Mouse (Mus musculus) stomach, embryonic 14.5 days (tissue): Measurements from ENCODE around the gene Gm20388. TPM values are rescaled to one million over a fixed set of nuclear protein-coding genes. Genes with fewer than 3 reads are reported as not detected.
"Not testable (repeated sequence)": the region's sequence is repeated elsewhere in the genome, so short reads cannot be mapped to it uniquely, and the experiment has no call there.

Experiments used
- ATAC-seq: fragments of 200-750 bp; cut with Nextera tagmentation; 2 replicates; pipeline ENCODE4 v1.8.0; 2017; ENCODE audit warnings: low read depth, moderate TSS enrichment; ENCODE audit not compliant: insufficient number of reproducible peaks, insufficient read depth, low FRiP score
- H3K27ac ChIP-seq: fragments of 300-500 bp; sonication (generic); 2 replicates; pipeline ENCODE4 v1.5.1; 2014; ENCODE audit warnings: mild to moderate bottlenecking, low read length, moderate library complexity, mixed read lengths
- H3K27me3 ChIP-seq: fragments of 300-500 bp; sonication (generic); 2 replicates; pipeline ENCODE4 v1.6.1; 2014; ENCODE audit warnings: low read length, control low read depth, mixed read lengths; ENCODE audit not compliant: control insufficient read depth, insufficient read depth
- H3K36me3 ChIP-seq: fragments of 300-500 bp; sonication (generic); 2 replicates; pipeline ENCODE4 v1.6.1; 2014; ENCODE audit warnings: mild to moderate bottlenecking, control low read depth, low read length, moderate library complexity, mixed read lengths; ENCODE audit not compliant: control insufficient read depth, insufficient read depth
- H3K4me1 ChIP-seq: fragments of 300-500 bp; sonication (generic); 2 replicates; pipeline ENCODE4 v1.6.1; 2014; ENCODE audit warnings: low read length, control low read depth, mixed read lengths; ENCODE audit not compliant: control insufficient read depth, insufficient read depth
- H3K4me2 ChIP-seq: fragments of 300-500 bp; sonication (generic); replicated peaks from 2 replicates; pipeline ENCODE4 v1.6.1; 2014; ENCODE audit warnings: low read depth, low read length, control low read depth
- H3K4me3 ChIP-seq: fragments of 300-500 bp; sonication (generic); 2 replicates; pipeline ENCODE4 v1.5.1; 2014; ENCODE audit warnings: low read depth, low read length, control low read depth
- H3K9ac ChIP-seq: fragments of 300-500 bp; sonication (generic); replicated peaks from 2 replicates; pipeline ENCODE4 v1.6.1; 2014; ENCODE audit warnings: low read depth, mild to moderate bottlenecking, control low read depth, low read length, moderate library complexity, mixed read lengths
- H3K9me3 ChIP-seq: fragments of 300-500 bp; sonication (generic); 2 replicates; pipeline ENCODE4 v1.6.1; 2016; ENCODE audit warnings: low read depth, low read length, control low read depth; ENCODE audit not compliant: control insufficient read depth
- WGBS: fragments of 180-500 bp; shearing (Covaris S2); extraction: QIAGEN DNeasy Blood & Tissue Kit; methylation state at CpG from one replicate; pipeline ENCODE4 v1.1.7; 2014; 5-methylcytosine and 5-hydroxymethylcytosine counted together
- polyA plus RNA-seq: library from polyadenylated mRNA; unstranded; fragments of >200 nt; fragmentation: Nextera tagmentation; extraction: Ambion mirVana; gene quantifications from 2 replicates; pipeline ENCODE4 v1.2.1, GENCODE M21; 2014

Gm20388 gene
- polyA plus RNA-seq, 1 experiment from 2014 or later: 11.4 TPM

- no peaks in the 10 kb centered on the region for H3K36me3 ChIP-seq
- H3K27ac ChIP-seq: no peak overlapping the region
- H3K4me2 ChIP-seq: no peak overlapping the region
- H3K9me3 ChIP-seq: peaks cover 37% of the 10 kb centered on the region
- no peak overlapping the region for H3K9ac ChIP-seq
- ATAC-seq: no peak
- 97% methylated on average over 27 of the region's 27 CpGs for WGBS
- no peaks in the 10 kb centered on the region for H3K4me1 ChIP-seq
- no peaks in the 10 kb centered on the region for H3K27me3 ChIP-seq
- H3K4me3 ChIP-seq: no peak overlapping the region
These were observed 3516.2 kb downstream of the Gm20388 start for GRCm38 (mm10) chr8:123426511-123427509.

DNA sequence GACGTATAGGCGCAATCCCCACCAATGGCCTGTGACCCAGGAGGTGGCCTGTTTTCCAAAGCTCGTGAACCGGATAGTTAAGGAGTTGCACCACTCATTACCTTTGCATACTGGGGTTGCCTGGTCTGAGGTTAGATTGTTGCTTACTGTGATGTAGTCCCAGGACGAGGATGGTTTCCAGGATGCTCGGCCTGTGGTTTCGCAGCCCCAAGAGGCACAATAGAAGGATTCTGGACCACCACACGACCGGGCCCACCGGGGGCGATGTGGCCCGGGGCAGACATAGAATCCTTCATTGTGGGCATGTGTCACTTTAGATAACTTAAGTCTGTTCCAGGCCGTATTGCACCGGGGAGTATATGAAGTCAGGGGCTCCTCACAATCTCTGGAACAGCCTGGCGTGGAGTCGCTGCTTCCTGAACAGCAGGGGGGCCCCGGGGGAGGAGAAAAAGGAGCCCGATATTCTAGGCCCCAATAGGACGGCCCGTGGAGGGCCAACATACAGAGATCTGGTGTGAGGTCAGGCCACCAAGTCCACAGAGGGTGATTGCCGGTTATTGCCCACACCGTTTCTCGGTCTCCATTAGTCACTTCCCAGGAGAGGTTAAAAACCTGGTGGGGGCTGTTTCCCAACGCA is 3517.1 kb downstream of the Gm20388 start:
- Histone ChIP-seq H3K27ac (no peak overlapping the region), H3K4me2 (no peak overlapping the region), H3K36me3 (no peaks in the 10 kb centered on the region), H3K4me1 (no peaks in the 10 kb centered on the region), H3K27me3 (no peaks in the 10 kb centered on the region), H3K9me3 (peaks cover 45% of the 10 kb centered on the region), H3K4me3 (no peak overlapping the region), H3K9ac (no peak overlapping the region)
- ATAC-seq: no peak
- 96% methylated on average over 24 of the region's 24 CpGs for WGBS

DNA sequence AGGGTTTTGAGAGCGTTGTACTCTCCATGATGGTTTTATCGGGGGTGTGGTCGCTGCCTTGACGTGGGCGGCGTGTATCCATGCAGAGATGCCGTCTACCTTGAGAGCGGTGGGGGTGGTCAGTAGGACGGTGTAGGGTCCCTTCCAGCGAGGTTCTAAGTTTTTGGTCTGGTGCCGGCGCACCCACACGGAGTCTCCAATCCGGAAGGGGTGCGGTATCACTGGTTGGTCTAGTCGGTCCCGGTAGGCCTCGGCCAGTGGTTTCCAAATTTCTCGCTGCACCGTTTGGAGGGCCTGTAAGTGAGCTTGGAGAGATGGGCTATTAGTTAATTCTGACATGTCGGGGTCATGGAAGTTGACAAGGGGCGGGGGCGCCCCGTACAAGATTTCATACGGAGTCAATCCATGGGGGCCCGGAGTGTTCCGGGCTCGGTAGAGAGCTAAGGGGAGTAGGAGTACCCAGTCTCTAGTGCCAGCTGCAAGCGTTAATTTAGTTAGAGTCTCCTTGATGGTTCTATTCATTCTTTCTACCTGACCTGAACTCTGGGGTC is 3517.8 kb downstream of the Gm20388 start:
- Histone ChIP-seq H3K9ac (no peak overlapping the region), H3K9me3 (peaks cover 49% of the 10 kb centered on the region), H3K36me3 (no peaks in the 10 kb centered on the region), H3K27me3 (no peaks in the 10 kb centered on the region), H3K27ac (no peak overlapping the region), H3K4me3 (no peak overlapping the region), H3K4me2 (no peak overlapping the region), H3K4me1 (no peaks in the 10 kb centered on the region)
- no peak for ATAC-seq
- 97% methylated on average over 29 of the region's 29 CpGs for WGBS

DNA sequence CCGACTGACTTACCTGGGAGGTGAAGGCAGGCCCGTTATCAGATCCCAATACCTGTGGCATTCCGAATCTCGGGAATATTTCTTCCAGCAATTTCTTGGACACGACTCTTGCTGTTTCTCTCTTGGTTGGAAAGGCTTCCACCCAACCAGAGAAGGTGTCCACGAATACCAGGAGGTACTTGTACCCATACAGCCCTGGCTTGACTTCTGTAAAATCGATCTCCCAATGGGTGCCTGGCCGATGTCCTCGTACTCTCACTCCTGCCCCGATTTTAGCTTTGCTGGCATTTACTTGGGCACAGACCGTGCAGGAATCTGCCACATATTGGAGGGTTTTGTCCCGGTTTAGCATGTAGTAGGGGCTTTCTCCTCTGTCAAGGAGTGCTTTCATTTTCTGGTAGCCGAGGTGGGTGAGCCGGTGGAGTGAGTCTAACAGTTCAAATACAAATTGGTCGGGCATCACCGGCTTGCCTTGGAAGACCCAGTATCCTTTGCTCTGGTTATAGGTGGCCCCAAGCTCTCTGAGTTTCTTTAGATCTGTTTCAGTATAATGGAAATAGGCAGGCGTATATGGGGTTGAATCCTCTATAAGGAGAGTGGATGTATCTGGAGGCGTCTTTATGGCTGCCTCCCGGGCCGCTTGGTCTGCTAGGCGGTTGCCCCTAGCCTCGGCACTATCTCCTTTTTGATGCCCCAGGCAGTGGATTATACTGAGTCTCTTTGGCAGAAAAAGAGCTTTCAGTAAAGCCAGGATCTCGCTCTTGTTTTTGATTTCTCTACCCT is 3518.5 kb downstream of the Gm20388 start:
- 93% methylated on average over 23 of the region's 23 CpGs for WGBS
- H3K27ac ChIP-seq: no peak overlapping the region
- ATAC-seq: no peak
- no peaks in the 10 kb centered on the region for H3K27me3 ChIP-seq
- H3K36me3 ChIP-seq: no peaks in the 10 kb centered on the region
- no peak overlapping the region for H3K9ac ChIP-seq
- H3K4me1 ChIP-seq: no peaks in the 10 kb centered on the region
- peaks cover 49% of the 10 kb centered on the region for H3K9me3 ChIP-seq
- H3K4me2 ChIP-seq: no peak overlapping the region
- no peak overlapping the region for H3K4me3 ChIP-seq

DNA sequence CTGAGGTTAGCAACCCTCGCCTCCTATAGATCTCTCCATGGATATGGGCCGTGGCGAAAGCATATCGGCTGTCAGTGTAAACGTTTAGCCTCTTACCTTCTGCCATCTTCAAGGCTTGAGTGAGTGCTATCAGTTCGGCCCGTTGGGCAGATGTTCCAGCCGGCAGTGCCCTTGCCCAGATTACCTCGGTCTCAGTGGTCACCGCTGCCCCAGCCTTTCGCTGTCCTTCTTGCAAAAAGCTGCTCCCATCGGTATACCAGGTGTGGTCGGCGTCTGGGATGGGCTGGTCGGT is 3519.0 kb downstream of the Gm20388 start:
- H3K9me3 ChIP-seq: peaks cover 53% of the 10 kb centered on the region
- not testable (repeated sequence) for ATAC-seq

GRCm38 (mm10) chr8:123430936-123431335 is 3520.3 kb downstream of the Gm20388 start:
- H3K27ac ChIP-seq, H3K4me2 ChIP-seq, H3K4me1 ChIP-seq, ATAC-seq, H3K9ac ChIP-seq, H3K36me3 ChIP-seq, H3K4me3 ChIP-seq, H3K27me3 ChIP-seq: not testable (repeated sequence)
- 95% methylated on average over 8 of the region's 8 CpGs for whole genome bisulfite sequencing
- H3K9me3 ChIP-seq: peaks cover 53% of the 10 kb centered on the region

More for the DNA sequence above, 3519.0 kb downstream of the Gm20388 start:
- H3K27ac ChIP-seq, H3K9ac ChIP-seq, H3K4me1 ChIP-seq, H3K4me3 ChIP-seq, H3K27me3 ChIP-seq, H3K36me3 ChIP-seq, H3K4me2 ChIP-seq: not testable (repeated sequence)
- WGBS: 97% methylated on average over 13 of the region's 15 CpGs

- ATAC-seq: no peak
- no peak overlapping the region for H3K27ac ChIP-seq
- no peaks in the 10 kb centered on the region for H3K4me1 ChIP-seq
- no peak overlapping the region for H3K4me3 ChIP-seq
- 94% methylated on average over 25 of the region's 25 CpGs for WGBS
- H3K27me3 ChIP-seq: no peaks in the 10 kb centered on the region
- no peak overlapping the region for H3K9ac ChIP-seq
- H3K4me2 ChIP-seq: no peak overlapping the region
- H3K36me3 ChIP-seq: no peaks in the 10 kb centered on the region
- peaks cover 47% of the 10 kb centered on the region for H3K9me3 ChIP-seq
These were observed 3521.2 kb downstream of the Gm20388 start for GRCm38 (mm10) chr8:123431616-123432365.
